In the genomic region with DNA sequence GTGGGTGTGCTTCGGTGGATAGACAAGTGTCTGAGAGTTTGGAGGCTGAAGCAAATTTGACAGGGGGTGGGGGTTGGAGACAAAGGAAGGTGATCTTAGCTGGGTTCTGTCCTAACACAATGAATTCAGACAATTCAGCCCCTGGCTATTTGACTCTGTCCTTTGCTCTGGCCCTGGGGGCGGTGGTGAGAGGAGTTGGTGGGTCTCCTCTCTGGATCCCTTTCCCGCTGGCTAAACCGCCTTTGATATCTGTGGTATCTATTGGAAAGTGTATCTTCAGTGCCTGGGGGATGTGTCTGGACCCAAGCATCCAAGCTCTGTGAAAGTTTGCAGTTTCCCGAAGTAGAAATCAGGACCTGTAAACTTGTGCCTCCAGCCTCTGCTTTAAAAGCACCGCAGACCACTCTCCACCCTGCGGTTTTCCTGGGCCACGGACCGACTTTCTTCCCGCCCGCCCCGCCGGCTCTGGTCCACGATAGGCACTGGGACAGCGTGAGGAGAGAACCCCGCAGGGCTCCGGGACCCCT, we compare ENCODE assay signal across 8 mouse cellular contexts. TPM values are rescaled to one million over a fixed set of nuclear protein-coding genes. Genes with fewer than 3 reads are reported as not detected.
DNase-seq lines count a peak whose midpoint lies in the region; ATAC-seq and TF ChIP-seq lines count a peak whose summit lies in the region.

No protein-coding gene starts in this region.

- peak overlapping the region; percentile 61; the same call in 1 of the 2 replicates for H3K9ac ChIP-seq in liver, embryonic 12.5 days

- H3K4me1 ChIP-seq in testis, adult 2 months (ENCODE audit: control insufficient read depth, insufficient read depth, low read length) = peaks cover 10% of the 10 kb centered on the region
- H3K4me1 ChIP-seq in liver, embryonic 12.5 days = no peaks in the 10 kb centered on the region

- 4% methylated on average over 17 of the region's 17 CpGs for WGBS in liver, embryonic 12.5 days (ENCODE audit: insufficient replicate concordance)

- ATAC-seq in frontal cortex, adult (ENCODE audit: low TSS enrichment) = 0 out of 2 replicates have a peak, but pooled peaks have one; percentile 22
- peak; percentile 27; the same call in 1 of the 2 replicates for ATAC-seq in liver, embryonic 12.5 days

- TF ChIP-seq POLR2A in testis, adult 2 months (IDR thresholded peaks at IDR 0.05; ENCODE audit: control insufficient read depth, low read depth, low read length) = no peak

- no peaks in the 10 kb centered on the region for H3K36me3 ChIP-seq in testis, adult 2 months (ENCODE audit: control insufficient read depth, insufficient read depth, low read length)
- no peaks in the 10 kb centered on the region for H3K36me3 ChIP-seq in liver, embryonic 12.5 days

- H3K4me2 ChIP-seq in liver, embryonic 12.5 days = peak overlapping the region; percentile 71

- peaks cover 13% of the 10 kb centered on the region for H3K27me3 ChIP-seq in testis, adult 2 months (ENCODE audit: control insufficient read depth, insufficient read depth, low read length)
- peaks cover 60% of the 10 kb centered on the region for H3K27me3 ChIP-seq in liver, embryonic 12.5 days (replicated peaks)

- no peak overlapping the region for H3K27ac ChIP-seq in testis, adult 2 months (ENCODE audit: control insufficient read depth, insufficient read depth, low read depth, low read length)
- H3K27ac ChIP-seq in liver, embryonic 12.5 days = 0 out of 2 replicates have a peak overlapping the region, but pooled peaks have one; percentile 40

- DNase-seq in frontal cortex, postnatal 10 days (ENCODE audit: low spot score in 2 of 2) = no peak
- no peak for DNase-seq in testis, postnatal 14 days (ENCODE audit: low spot score)
- DNase-seq in adrenal gland, adult 8-10 months = no peak
- no peak for DNase-seq in layer of hippocampus, adult 8-10 months (ENCODE audit: low spot score in 2 of 2)
- DNase-seq in urinary bladder, adult 2 months (ENCODE audit: low spot score) = no peak

- H3K9me3 ChIP-seq in liver, embryonic 12.5 days (replicated peaks) = no peaks in the 10 kb centered on the region

- no peak for TF ChIP-seq CTCF in testis, adult 2 months (IDR thresholded peaks at IDR 0.05; ENCODE audit: control insufficient read depth, insufficient read depth, insufficient replicate concordance, low read depth, low read length)

- peak overlapping the region; percentile 83 for H3K4me3 ChIP-seq in testis, adult 2 months (ENCODE audit: control insufficient read depth, low read depth, low read length)
- peak overlapping the region; percentile 61 for H3K4me3 ChIP-seq in liver, embryonic 12.5 days

RNA-seq across cellular contexts. Expression of a gene that starts 0.5 kb away (rescaled TPM):
- 2.5 and 3.4 TPM in 2 replicates for polyA plus RNA-seq in testis, adult 2 months (2012; rRNA removed)
- polyA plus RNA-seq in liver, embryonic 12.5 days (2016; fragmentation: Nextera tagmentation; extraction: Ambion mirVana) = 7.1 and 8.5 TPM in 2 replicates
- total RNA-seq in adrenal gland, adult 8-10 months (2022) = 10 to 100 TPM; 27.4 to 49.2 (median 34.5) TPM
- 10 to 100 TPM; 23.6 to 34.1 (median 24.8) TPM for total RNA-seq in layer of hippocampus, adult 8-10 months (2022)
- polyA plus RNA-seq in urinary bladder, adult 2 months (2012; rRNA removed) = 16.6 and 18.3 TPM in 2 replicates
